23 mouse cellular contexts compared by ENCODE assay signal in the genomic region with DNA sequence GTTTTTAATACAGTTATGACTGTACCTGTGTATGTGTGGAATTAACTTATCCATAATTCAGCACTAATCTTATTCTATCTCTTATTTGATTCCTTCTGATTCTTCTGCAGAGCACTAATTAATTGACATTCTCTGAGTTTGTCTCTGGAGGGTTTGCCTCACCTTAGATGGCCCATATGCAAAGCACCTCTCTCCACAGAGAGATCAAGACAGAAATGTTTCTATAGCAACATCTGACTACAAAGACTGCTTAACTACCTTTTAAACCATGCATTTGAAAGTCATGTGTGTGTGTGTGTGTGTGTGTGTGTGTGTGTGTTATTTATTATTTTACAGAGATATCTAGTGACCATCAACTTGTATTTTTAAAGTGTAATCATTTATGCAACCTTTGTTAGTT.
DNase-seq lines count a peak whose midpoint lies in the region; ATAC-seq and TF ChIP-seq lines count a peak whose summit lies in the region.
"Had no signal": no experiment of that assay in that cellular context is flagged by ENCODE, and none has a peak within 500 bp of the region (broad histone marks: within the 10 kb centered on the region; RNA-seq: fewer than 3 reads in every experiment).

No protein-coding gene starts in this region.

- H3K9me3 ChIP-seq in midbrain, embryonic 13.5 days: no peaks in the 10 kb centered on the region
- H3K9me3 ChIP-seq in midbrain, embryonic 16.5 days (replicated peaks; ENCODE audit: control insufficient read depth, low read length, poor library complexity, severe bottlenecking): no peaks in the 10 kb centered on the region
- H3K9me3 ChIP-seq in midbrain, embryonic 14.5 days (ENCODE audit: control insufficient read depth, low read length): no peaks in the 10 kb centered on the region
- H3K9me3 ChIP-seq in midbrain, embryonic 15.5 days: no peaks in the 10 kb centered on the region
- no peaks in the 10 kb centered on the region for H3K9me3 ChIP-seq in midbrain, postnatal 0 days (ENCODE audit: low read length)
- no peaks in the 10 kb centered on the region for H3K9me3 ChIP-seq in midbrain, embryonic 10.5 days (replicated peaks)
- H3K9me3 ChIP-seq: G1E had no signal

- no peak overlapping the region for H3K4me2 ChIP-seq in midbrain, embryonic 13.5 days (replicated peaks)
- no peak overlapping the region for H3K4me2 ChIP-seq in midbrain, embryonic 16.5 days (ENCODE audit: low read length)
- no peak overlapping the region for H3K4me2 ChIP-seq in midbrain, embryonic 14.5 days (ENCODE audit: low read length)
- no peak overlapping the region for H3K4me2 ChIP-seq in midbrain, embryonic 15.5 days
- no peak overlapping the region for H3K4me2 ChIP-seq in midbrain, postnatal 0 days (ENCODE audit: low read depth, low read length, poor library complexity, severe bottlenecking)

- no peak for TF ChIP-seq POLR2A in brain, embryonic 14.5 days (IDR thresholded peaks at IDR 0.05; ENCODE audit: borderline replicate concordance, extremely low read depth, insufficient read depth, insufficient read length, poor library complexity, severe bottlenecking)

- no peak for TF ChIP-seq CTCF in midbrain, postnatal 0 days (IDR thresholded peaks at IDR 0.05)
- no peak for TF ChIP-seq CTCF in brain, embryonic 14.5 days (IDR thresholded peaks at IDR 0.05; ENCODE audit: borderline replicate concordance, extremely low read depth, insufficient read depth, insufficient read length)

- no peak overlapping the region for H3K4me3 ChIP-seq in midbrain, embryonic 13.5 days (replicated peaks)
- H3K4me3 ChIP-seq in midbrain, embryonic 16.5 days (ENCODE audit: low read depth, low read length): no peak overlapping the region
- H3K4me3 ChIP-seq in midbrain, embryonic 14.5 days (replicated peaks; ENCODE audit: low read depth, low read length): no peak overlapping the region
- H3K4me3 ChIP-seq in midbrain, embryonic 15.5 days: no peak overlapping the region
- no peak overlapping the region for H3K4me3 ChIP-seq in midbrain, postnatal 0 days (ENCODE audit: low read depth, low read length)
- H3K4me3 ChIP-seq in midbrain, embryonic 10.5 days: no peak overlapping the region

- ATAC-seq in midbrain, embryonic 13.5 days: peak; percentile 50; the same call in 1 of the 2 replicates
- ATAC-seq in midbrain, embryonic 16.5 days: no peak
- ATAC-seq in midbrain, embryonic 14.5 days (ENCODE audit: low FRiP score, low TSS enrichment): no peak
- ATAC-seq in midbrain, embryonic 15.5 days (replicated peaks): no peak
- ATAC-seq in midbrain, postnatal 0 days (ENCODE audit: low FRiP score): peak; percentile 56; the same call in 1 of the 2 replicates
- ATAC-seq: activated CD4-positive, CD25-positive, alpha-beta regulatory T cell, adult 4 months; CD4-positive, CD25-positive, alpha-beta regulatory T cell, adult 4 months; Patski had no signal

- H3K36me3 ChIP-seq in midbrain, embryonic 13.5 days: no peaks in the 10 kb centered on the region
- no peaks in the 10 kb centered on the region for H3K36me3 ChIP-seq in midbrain, embryonic 16.5 days (ENCODE audit: control insufficient read depth, insufficient read depth, low read length)
- H3K36me3 ChIP-seq in midbrain, embryonic 14.5 days (ENCODE audit: control insufficient read depth, insufficient read depth, low read length): no peaks in the 10 kb centered on the region
- H3K36me3 ChIP-seq in midbrain, embryonic 15.5 days (replicated peaks): no peaks in the 10 kb centered on the region
- no peaks in the 10 kb centered on the region for H3K36me3 ChIP-seq in midbrain, postnatal 0 days (ENCODE audit: insufficient read depth, low read length)
- no peaks in the 10 kb centered on the region for H3K36me3 ChIP-seq in midbrain, embryonic 10.5 days
- H3K36me3 ChIP-seq: G1E had no signal

- H3K9ac ChIP-seq in midbrain, embryonic 13.5 days (replicated peaks): no peak overlapping the region
- no peak overlapping the region for H3K9ac ChIP-seq in midbrain, embryonic 16.5 days (ENCODE audit: low read depth, low read length)
- no peak overlapping the region for H3K9ac ChIP-seq in midbrain, embryonic 14.5 days (replicated peaks; ENCODE audit: low read length)
- no peak overlapping the region for H3K9ac ChIP-seq in midbrain, embryonic 15.5 days
- H3K9ac ChIP-seq in midbrain, postnatal 0 days (replicated peaks; ENCODE audit: low read length, poor library complexity, severe bottlenecking): no peak overlapping the region

- peak; percentile 44 for DNase-seq in midbrain, embryonic 14.5 days
- no peak for DNase-seq in midbrain, postnatal 0 days (ENCODE audit: low spot score)
- no peak for DNase-seq in midbrain, embryonic 10.5 days (ENCODE audit: low spot score)
- peak; percentile 41 for DNase-seq in brain, embryonic 14.5 days (ENCODE audit: low read depth)
- DNase-seq in layer of hippocampus, postnatal 10 days (ENCODE audit: low spot score in 2 of 2): no peak
- DNase-seq: adrenal gland, adult 2 months; adrenal gland, adult 8-10 months; adrenal gland, postnatal 10 days; adrenal gland, postnatal 14 days; adrenal gland, postnatal 25 days; adrenal gland, postnatal 36 days; B cell, adult 2 months; cerebellum, adult 11 months; cerebellum, adult 11-12 months; cerebellum, adult 18-20 months had no signal

- no peaks in the 10 kb centered on the region for H3K27me3 ChIP-seq in midbrain, embryonic 13.5 days
- no peaks in the 10 kb centered on the region for H3K27me3 ChIP-seq in midbrain, embryonic 16.5 days (ENCODE audit: control insufficient read depth, insufficient read depth, low read depth, low read length)
- no peaks in the 10 kb centered on the region for H3K27me3 ChIP-seq in midbrain, embryonic 14.5 days (ENCODE audit: control insufficient read depth, insufficient read depth, low read length)
- H3K27me3 ChIP-seq in midbrain, embryonic 15.5 days (replicated peaks): no peaks in the 10 kb centered on the region
- H3K27me3 ChIP-seq in midbrain, postnatal 0 days (ENCODE audit: insufficient read depth, low read length): no peaks in the 10 kb centered on the region
- H3K27me3 ChIP-seq in midbrain, embryonic 10.5 days (ENCODE audit: low read depth, poor library complexity, severe bottlenecking): no peaks in the 10 kb centered on the region
- H3K27me3 ChIP-seq: CH12.LX, Patski had no signal

- H3K4me1 ChIP-seq in midbrain, embryonic 13.5 days (replicated peaks): no peaks in the 10 kb centered on the region
- no peaks in the 10 kb centered on the region for H3K4me1 ChIP-seq in midbrain, embryonic 16.5 days (ENCODE audit: control insufficient read depth, insufficient read depth, low read length)
- no peaks in the 10 kb centered on the region for H3K4me1 ChIP-seq in midbrain, embryonic 14.5 days (ENCODE audit: control insufficient read depth, insufficient read depth, low read length)
- H3K4me1 ChIP-seq in midbrain, embryonic 15.5 days: no peaks in the 10 kb centered on the region
- H3K4me1 ChIP-seq in midbrain, postnatal 0 days (ENCODE audit: insufficient read depth, low read length): no peaks in the 10 kb centered on the region
- no peaks in the 10 kb centered on the region for H3K4me1 ChIP-seq in midbrain, embryonic 10.5 days

- no peak overlapping the region for H3K27ac ChIP-seq in midbrain, embryonic 13.5 days
- no peak overlapping the region for H3K27ac ChIP-seq in midbrain, embryonic 16.5 days (ENCODE audit: low read length)
- H3K27ac ChIP-seq in midbrain, embryonic 14.5 days (replicated peaks; ENCODE audit: low read depth, low read length): no peak overlapping the region
- no peak overlapping the region for H3K27ac ChIP-seq in midbrain, embryonic 15.5 days
- H3K27ac ChIP-seq in midbrain, postnatal 0 days (ENCODE audit: low read depth, low read length): no peak overlapping the region
- H3K27ac ChIP-seq in midbrain, embryonic 10.5 days (replicated peaks): no peak overlapping the region

Comparison
In these comparisons a context has a peak if more than half of its experiments do, and no peak if none do; other contexts are left out.
1. ATAC-seq: peak in midbrain, embryonic 13.5 days (single experiment) and midbrain, postnatal 0 days (single experiment); none in midbrain, embryonic 16.5 days (single experiment), midbrain, embryonic 14.5 days (single experiment) and midbrain, embryonic 15.5 days (single experiment).
2. DNase-seq: peak in midbrain, embryonic 14.5 days (single experiment) and brain, embryonic 14.5 days (single experiment); none in midbrain, postnatal 0 days (single experiment), midbrain, embryonic 10.5 days (single experiment) and layer of hippocampus, postnatal 10 days (0 of 2).